Mouse (Mus musculus) heart, postnatal 0 days (tissue): ENCODE measurements around the gene Mab21l1. TPM values are rescaled to one million over a fixed set of nuclear protein-coding genes. Genes with fewer than 3 reads are reported as not detected.

Experiments used
- ATAC-seq: fragments of 200-750 bp; cut with Nextera tagmentation; 2 replicates; pipeline ENCODE4 v1.8.0; 2017; ENCODE audit warnings: low read depth, moderate number of reproducible peaks, moderate library complexity; ENCODE audit not compliant: insufficient read depth
- DNase-seq: peaks from one replicate; pipeline ENCODE4 v3.0.0-alpha.2; 2016; ENCODE audit warnings: low spot score
- H3K27ac ChIP-seq: fragments of 300-500 bp; sonication (generic); 2 replicates; pipeline ENCODE4 v1.5.1; 2014; ENCODE audit warnings: low read depth, mild to moderate bottlenecking
- H3K27me3 ChIP-seq: fragments of 300-500 bp; sonication (generic); 2 replicates; pipeline ENCODE4 v1.6.1; 2014; ENCODE audit warnings: low read length, mixed read lengths; ENCODE audit not compliant: control insufficient read depth, insufficient read depth
- H3K36me3 ChIP-seq: fragments of 300-500 bp; sonication (generic); replicated peaks from 2 replicates; pipeline ENCODE4 v1.6.1; 2014; ENCODE audit warnings: low read length, mixed read lengths; ENCODE audit not compliant: control insufficient read depth, insufficient read depth
- H3K4me1 ChIP-seq: fragments of 300-500 bp; sonication (generic); 2 replicates; pipeline ENCODE4 v1.6.1; 2014; ENCODE audit warnings: antibody characterized with exemption; ENCODE audit not compliant: control insufficient read depth, insufficient read depth
- H3K4me2 ChIP-seq: fragments of 300-500 bp; sonication (generic); 2 replicates; pipeline ENCODE4 v1.6.1; 2014; ENCODE audit warnings: low read depth, mild to moderate bottlenecking, low read length, moderate library complexity
- H3K4me3 ChIP-seq: fragments of 300-500 bp; sonication (generic); 2 replicates; pipeline ENCODE4 v1.5.1; 2014; ENCODE audit warnings: low read depth, low read length
- H3K9ac ChIP-seq: fragments of 300-500 bp; sonication (generic); replicated peaks from 2 replicates; pipeline ENCODE4 v1.6.1; 2014; ENCODE audit warnings: low read depth, low read length, mixed read lengths
- H3K9me3 ChIP-seq: fragments of 300-500 bp; sonication (generic); replicated peaks from 2 replicates; pipeline ENCODE4 v1.6.1; 2016; ENCODE audit warnings: low read length; ENCODE audit not compliant: control insufficient read depth
- CTCF ChIP-seq: IDR thresholded peaks from 2 replicates; pipeline ENCODE4 v1.5.1; 2016; ENCODE audit warnings: antibody characterized with exemption, control low read depth, low read depth
- EP300 ChIP-seq: IDR thresholded peaks from 2 replicates; pipeline ENCODE4 v1.6.1; 2016; ENCODE audit warnings: antibody characterized with exemption, low read depth
- WGBS: fragments of 180-500 bp; shearing (Covaris S2); extraction: QIAGEN DNeasy Blood & Tissue Kit; methylation state at CpG from one replicate; pipeline ENCODE4 v1.1.7; 2014; 5-methylcytosine and 5-hydroxymethylcytosine counted together
- polyA plus RNA-seq: library from polyadenylated mRNA; unstranded; fragments of >200 nt; fragmentation: Nextera tagmentation; extraction: Ambion mirVana; gene quantifications from 2 replicates; pipeline ENCODE4 v1.2.1, GENCODE M21; 2015
- total RNA-seq: library from RNA; depleted of rRNA; stranded (reverse); fragments of >200 nt; gene quantifications from 2 replicates; pipeline ENCODE4 v1.2.3, GENCODE M21; 2014; ENCODE audit warnings: low replicate concordance

The Mab21l1 gene
- total and polyA plus RNA-seq, 2 experiments from 2014 or later, result 0.33 TPM; not detected in 1

GRCm38 (mm10) chr3:55788214-55788586, 5.9 kb downstream of the Mab21l1 start:
- Histone ChIP-seq H3K4me2 (peak overlapping the region; percentile 64), H3K4me1 (no peaks in the 10 kb centered on the region), H3K27me3 (peaks cover 34% of the 10 kb centered on the region), H3K36me3 (no peaks in the 10 kb centered on the region; the same call in 1 of the 2 replicates), H3K27ac (no peak overlapping the region), H3K9ac (0 out of 2 replicates have a peak overlapping the region, but pooled peaks have one; percentile 64), H3K4me3 (peak overlapping the region; percentile 52), H3K9me3 (no peaks in the 10 kb centered on the region; the same call in 1 of the 2 replicates)
- no peak for TF ChIP-seq EP300
- TF ChIP-seq CTCF, result no peak
- no peak for ATAC-seq
- WGBS, result 55% methylated on average over 4 of the region's 4 CpGs
- no peak for DNase-seq

GRCm38 (mm10) chr3:55788621-55789201, 6.4 kb downstream of the Mab21l1 start:
- H3K27ac ChIP-seq, result no peak overlapping the region
- no peaks in the 10 kb centered on the region; the same call in 1 of the 2 replicates for H3K9me3 ChIP-seq
- H3K36me3 ChIP-seq, result no peaks in the 10 kb centered on the region; the same call in 1 of the 2 replicates
- H3K4me1 ChIP-seq, result no peaks in the 10 kb centered on the region
- H3K4me2 ChIP-seq, result no peak overlapping the region
- TF ChIP-seq CTCF (no peak), EP300 (no peak)
- peaks cover 29% of the 10 kb centered on the region for H3K27me3 ChIP-seq
- 79% methylated on average over 5 of the region's 5 CpGs for WGBS
- no peak overlapping the region for H3K9ac ChIP-seq
- no peak overlapping the region for H3K4me3 ChIP-seq
- ATAC-seq (no peak), DNase-seq (no peak)

- no peak overlapping the region for H3K9ac ChIP-seq
- H3K4me1 ChIP-seq, result 0 out of 2 replicates have a peak, but pooled peaks cover 2% of the 10 kb centered on the region
- H3K4me2 ChIP-seq, result no peak overlapping the region
- no peaks in the 10 kb centered on the region for H3K9me3 ChIP-seq
- no peak overlapping the region for H3K27ac ChIP-seq
- DNase-seq (no peak), ATAC-seq (no peak)
- peaks cover 22% of the 10 kb centered on the region for H3K27me3 ChIP-seq
- 75% methylated on average over 2 of the region's 2 CpGs for WGBS
- H3K36me3 ChIP-seq, result no peaks in the 10 kb centered on the region
- TF ChIP-seq EP300, result no peak
- TF ChIP-seq CTCF, result 0 out of 2 replicates have a peak, but pooled peaks have one; percentile 2
- H3K4me3 ChIP-seq, result no peak overlapping the region
Measured at GRCm38 (mm10) chr3:55789856-55790255, 7.5 kb downstream of the Mab21l1 start.

DNA sequence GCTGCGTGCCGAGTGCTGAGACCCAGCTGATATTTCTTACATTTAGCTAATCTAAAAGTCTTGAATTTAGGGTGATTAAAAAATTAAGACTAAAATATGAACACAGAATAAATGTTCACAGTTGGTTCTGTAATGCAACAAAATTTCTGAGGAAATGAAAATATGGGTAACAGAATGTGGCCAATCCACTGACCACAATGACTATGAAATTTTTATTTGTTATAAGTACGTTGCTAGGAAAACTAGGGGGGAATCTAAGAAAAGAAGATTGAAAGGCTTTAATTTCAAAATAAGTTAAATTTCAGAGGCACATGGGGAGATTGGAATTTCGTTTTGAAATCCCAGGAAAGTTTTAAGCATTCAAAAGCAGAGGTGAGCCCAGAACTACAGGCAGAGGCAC, 8.3 kb downstream of the Mab21l1 start:
- Histone ChIP-seq H3K36me3 (no peaks in the 10 kb centered on the region), H3K9ac (no peak overlapping the region), H3K4me2 (no peak overlapping the region), H3K4me3 (no peak overlapping the region), H3K27me3 (peaks cover 17% of the 10 kb centered on the region), H3K4me1 (0 out of 2 replicates have a peak, but pooled peaks cover 3% of the 10 kb centered on the region), H3K9me3 (no peaks in the 10 kb centered on the region), H3K27ac (no peak overlapping the region)
- ATAC-seq, result no peak
- 83% methylated on average over 4 of the region's 4 CpGs for WGBS
- no peak for DNase-seq
- TF ChIP-seq CTCF (no peak), EP300 (no peak)

GRCm38 (mm10) chr3:55792251-55792650, 9.9 kb downstream of the Mab21l1 start:
- no peaks in the 10 kb centered on the region for H3K36me3 ChIP-seq
- no peak for DNase-seq
- H3K9me3 ChIP-seq, result no peaks in the 10 kb centered on the region
- TF ChIP-seq CTCF (no peak), EP300 (no peak)
- no peak overlapping the region for H3K27ac ChIP-seq
- 64% methylated on average over 5 of the region's 5 CpGs for WGBS
- H3K4me3 ChIP-seq, result no peak overlapping the region
- no peak overlapping the region for H3K9ac ChIP-seq
- H3K4me1 ChIP-seq, result 0 out of 2 replicates have a peak, but pooled peaks cover 3% of the 10 kb centered on the region
- ATAC-seq, result no peak
- 0 out of 2 replicates have a peak, but pooled peaks cover under 1% of the 10 kb centered on the region for H3K27me3 ChIP-seq
- H3K4me2 ChIP-seq, result no peak overlapping the region
